Mouse (Mus musculus): Measurements from ENCODE around the gene Inpp5e.

Gene Inpp5e

GRCm38 (mm10) chr2:26362991-26363390 lies 46.0 kb downstream of the Inpp5e start:
- no peak for DNase-seq (ENCODE audit: low spot score in 2 of 2)

- peak; percentile 16 to 25 for DNase-seq (ENCODE audit: low spot score in 2 of 2)
Measured at GRCm38 (mm10) chr2:26360772-26361171, 48.2 kb downstream of the Inpp5e start, which contains the start of gene Card9. Gene Card9 (minus strand): TSS chr2:26360918.

GRCm38 (mm10) chr2:26359983-26360382 lies 49.0 kb downstream of the Inpp5e start:
- no peak for DNase-seq (ENCODE audit: low spot score in 2 of 2)

- no peak for DNase-seq (ENCODE audit: low spot score in 2 of 2)
Measured at GRCm38 (mm10) chr2:26358667-26359320, 50.2 kb downstream of the Inpp5e start.

- no peak for DNase-seq (ENCODE audit: low spot score in 2 of 2)
Measured at GRCm38 (mm10) chr2:26357484-26357883, 51.5 kb downstream of the Inpp5e start.

GRCm38 (mm10) chr2:26356678-26357077 lies 52.3 kb downstream of the Inpp5e start:
- no peak for DNase-seq (ENCODE audit: low spot score in 2 of 2)

GRCm38 (mm10) chr2:26356231-26356630 lies 52.8 kb downstream of the Inpp5e start:
- DNase-seq (ENCODE audit: low spot score in 2 of 2): no peak

GRCm38 (mm10) chr2:26354401-26354800 lies 54.6 kb downstream of the Inpp5e start:
- no peak for DNase-seq (ENCODE audit: low spot score in 2 of 2)

GRCm38 (mm10) chr2:26353066-26353980 lies 55.7 kb downstream of the Inpp5e start:
- DNase-seq (ENCODE audit: low spot score in 2 of 2): no peak

- DNase-seq (ENCODE audit: low spot score in 2 of 2): no peak
Measured at GRCm38 (mm10) chr2:26352291-26352910, 56.6 kb downstream of the Inpp5e start.

- peak; percentile 91 to 92 for DNase-seq (ENCODE audit: low spot score in 2 of 2)
Measured at GRCm38 (mm10) chr2:26351358-26352290, 57.4 kb downstream of the Inpp5e start, which contains the start of gene Dnlz. Gene Dnlz (minus strand): TSS chr2:26352110.

GRCm38 (mm10) chr2:26348241-26348640 lies 60.8 kb downstream of the Inpp5e start:
- DNase-seq (ENCODE audit: low spot score in 2 of 2): no peak

Data from spleen, postnatal 36 days (tissue).